Mouse (Mus musculus) lung, adult 10 weeks (tissue): Measurements from ENCODE around the gene Ulbp1. TPM values are rescaled to one million over a fixed set of nuclear protein-coding genes. Genes with fewer than 3 reads are reported as not detected.

Experiments
- polyA plus RNA-seq: library from polyadenylated mRNA; stranded (reverse); fragments of 350-450 nt; fragmentation: Illumina TruSeq; extraction: RNeasy Lipid Tissue Mini Kit (QIAGEN cat#74804); gene quantifications from one replicate; pipeline ENCODE4 v1.2.3, GENCODE M21; 2014; ENCODE audit warnings: low read depth, low replicate concordance; ENCODE audit not compliant: insufficient read depth

The Ulbp1 gene
- polyA plus RNA-seq = 0.63 TPM

GRCm38 (mm10) chr10:7473197-7473889 lies at the start of gene Ulbp1:
Gene Ulbp1 (minus strand): TSS chr10:7473638.

Other genes starting within 250 kb of the Ulbp1 start
- gene Lrp11, start 116.2 kb upstream of the Ulbp1 start, polyA plus RNA-seq = 1.9 TPM
- gene Nup43, start 193.9 kb upstream of the Ulbp1 start, polyA plus RNA-seq = 7.4 TPM
- 50.9 TPM for gene Pcmt1, start 207.5 kb upstream of the Ulbp1 start, polyA plus RNA-seq
- gene Lats1, start 207.6 kb upstream of the Ulbp1 start, polyA plus RNA-seq = 7.0 TPM